Mouse (Mus musculus): ENCODE results near the gene Sypl. TPM values are rescaled to one million over a fixed set of nuclear protein-coding genes. Genes with fewer than 3 reads are reported as not detected.
"Not testable (repeated sequence)": the region's sequence is repeated elsewhere in the genome, so short reads cannot be mapped to it uniquely, and the experiment has no call there.

Sypl gene
- total RNA-seq, 2 experiments from 2014 or later, result 33.6 to 41.8 TPM

- Histone ChIP-seq H3K27ac (peak overlapping the region; percentile 70; the same call in 1 of the 2 replicates), H3K4me3 (no peak overlapping the region)
- TF ChIP-seq CTCF (IDR thresholded peaks at IDR 0.05), result no peak
- no peak for DNase-seq (ENCODE audit: extremely low spot score in 1 of 2, low spot score in 2 of 2)
- intact Hi-C loops (cut with DNase I), result no loop called here
These were observed 28.9 kb downstream of the Sypl start for GRCm38 (mm10) chr12:32982631-32983030.

GRCm38 (mm10) chr12:32983081-32983480 is 29.4 kb downstream of the Sypl start:
- intact Hi-C loops (cut with DNase I), result no loop called here
- TF ChIP-seq CTCF (IDR thresholded peaks at IDR 0.05), result no peak
- no peak for DNase-seq (ENCODE audit: extremely low spot score in 1 of 2, low spot score in 2 of 2)
- Histone ChIP-seq H3K27ac (no peak overlapping the region), H3K4me3 (no peak overlapping the region)

- peak overlapping the region; percentile 42; the same call in 1 of the 2 replicates for H3K27ac ChIP-seq
- H3K4me3 ChIP-seq, result no peak overlapping the region
- no peak for TF ChIP-seq CTCF (IDR thresholded peaks at IDR 0.05)
- intact Hi-C loops (cut with DNase I), result no loop called here
- DNase-seq (ENCODE audit: extremely low spot score in 1 of 2, low spot score in 2 of 2), result no peak
These were observed 32.6 kb downstream of the Sypl start for GRCm38 (mm10) chr12:32986284-32986683.

- Histone ChIP-seq H3K4me3 (peak overlapping the region; percentile 15), H3K27ac (peak overlapping the region; percentile 53)
- TF ChIP-seq CTCF (IDR thresholded peaks at IDR 0.05), result no peak
- DNase-seq (ENCODE audit: extremely low spot score in 1 of 2, low spot score in 2 of 2), result peak; percentile 36 to 42
- intact Hi-C loops (cut with DNase I), result loop anchor here (2.0 kb wide), 1 partner anchor 35 kb away; no protein-coding TSS in a partner anchor
These were observed 36.0 kb downstream of the Sypl start for GRCm38 (mm10) chr12:32989731-32990130.

- Histone ChIP-seq H3K4me3 (no peak overlapping the region), H3K27ac (no peak overlapping the region)
- TF ChIP-seq CTCF (IDR thresholded peaks at IDR 0.05), result no peak
- no peak for DNase-seq (ENCODE audit: extremely low spot score in 1 of 2, low spot score in 2 of 2)
- intact Hi-C loops (cut with DNase I), result no loop called here
These were observed 40.4 kb downstream of the Sypl start for GRCm38 (mm10) chr12:32994081-32994480.

- intact Hi-C loops (cut with DNase I), result no loop called here
- Histone ChIP-seq H3K27ac (no peak overlapping the region), H3K4me3 (no peak overlapping the region)
- TF ChIP-seq CTCF (IDR thresholded peaks at IDR 0.05), result no peak
- DNase-seq (ENCODE audit: extremely low spot score in 1 of 2, low spot score in 2 of 2), result no peak
These were observed 41.6 kb downstream of the Sypl start for GRCm38 (mm10) chr12:32995081-32995834.

GRCm38 (mm10) chr12:32998766-32999165 is 45.1 kb downstream of the Sypl start:
- Histone ChIP-seq H3K4me3 (no peak overlapping the region), H3K27ac (no peak overlapping the region)
- TF ChIP-seq CTCF (IDR thresholded peaks at IDR 0.05), result no peak
- intact Hi-C loops (cut with DNase I), result no loop called here
- DNase-seq (ENCODE audit: extremely low spot score in 1 of 2, low spot score in 2 of 2), result no peak

GRCm38 (mm10) chr12:32999778-33000177 is 46.1 kb downstream of the Sypl start:
- H3K4me3 ChIP-seq; intact Hi-C loops (cut with DNase I); DNase-seq (ENCODE audit: extremely low spot score in 1 of 2, low spot score in 2 of 2); H3K27ac ChIP-seq: not testable (repeated sequence)

- no peak for DNase-seq (ENCODE audit: extremely low spot score in 1 of 2, low spot score in 2 of 2)
- TF ChIP-seq CTCF (IDR thresholded peaks at IDR 0.05), result no peak
- intact Hi-C loops (cut with DNase I), result no loop called here
- Histone ChIP-seq H3K27ac (no peak overlapping the region), H3K4me3 (no peak overlapping the region)
These were observed 46.7 kb downstream of the Sypl start for GRCm38 (mm10) chr12:33000402-33000801.

- intact Hi-C loops (cut with DNase I), result no loop called here
- Histone ChIP-seq H3K27ac (no peak overlapping the region), H3K4me3 (no peak overlapping the region)
- no peak for DNase-seq (ENCODE audit: extremely low spot score in 1 of 2, low spot score in 2 of 2)
- TF ChIP-seq CTCF (IDR thresholded peaks at IDR 0.05), result no peak
These were observed 49.8 kb downstream of the Sypl start for GRCm38 (mm10) chr12:33003339-33003965.

GRCm38 (mm10) chr12:33005858-33006257 is 52.2 kb downstream of the Sypl start:
- TF ChIP-seq CTCF (IDR thresholded peaks at IDR 0.05), result no peak
- Histone ChIP-seq H3K4me3 (no peak overlapping the region), H3K27ac (no peak overlapping the region)
- DNase-seq (ENCODE audit: extremely low spot score in 1 of 2, low spot score in 2 of 2), result no peak
- intact Hi-C loops (cut with DNase I), result no loop called here

- no peak overlapping the region for H3K4me3 ChIP-seq
- TF ChIP-seq CTCF (IDR thresholded peaks at IDR 0.05), result no peak
- no peak overlapping the region for H3K27ac ChIP-seq
- intact Hi-C loops (cut with DNase I), result no loop called here
- no peak for DNase-seq (ENCODE audit: extremely low spot score in 1 of 2, low spot score in 2 of 2)
These were observed 53.5 kb downstream of the Sypl start for GRCm38 (mm10) chr12:33007176-33007575.
